Mouse (Mus musculus) retina, adult 2 months (tissue): Measurements from ENCODE around the gene Gm20696.

Source experiments
- DNase-seq: peaks from one replicate; pipeline ENCODE4 v3.0.0-alpha.2; 2012; ENCODE audit warnings: low read depth, low spot score

Gene Gm20696

DNA sequence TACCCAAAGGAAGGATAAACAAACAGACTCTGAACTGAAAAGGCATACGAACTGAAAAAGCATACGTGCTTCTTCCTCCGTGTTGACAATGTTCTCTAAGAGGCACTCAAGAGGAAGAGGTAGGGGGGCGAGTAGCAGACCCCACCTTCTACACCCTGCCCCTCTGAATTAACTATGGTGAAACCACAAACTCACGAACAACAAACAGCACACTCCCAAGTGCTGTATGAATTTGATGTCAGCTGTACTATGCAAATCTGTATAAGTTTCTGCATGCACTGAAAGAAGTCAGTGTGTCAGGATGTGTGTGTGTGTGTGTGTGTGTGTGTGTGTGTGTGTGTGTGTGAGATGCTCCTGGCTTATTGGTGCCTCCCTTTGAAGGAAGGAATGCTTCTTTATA, 271.8 kb downstream of the Gm20696 start:
- DNase-seq = no peak

DNA sequence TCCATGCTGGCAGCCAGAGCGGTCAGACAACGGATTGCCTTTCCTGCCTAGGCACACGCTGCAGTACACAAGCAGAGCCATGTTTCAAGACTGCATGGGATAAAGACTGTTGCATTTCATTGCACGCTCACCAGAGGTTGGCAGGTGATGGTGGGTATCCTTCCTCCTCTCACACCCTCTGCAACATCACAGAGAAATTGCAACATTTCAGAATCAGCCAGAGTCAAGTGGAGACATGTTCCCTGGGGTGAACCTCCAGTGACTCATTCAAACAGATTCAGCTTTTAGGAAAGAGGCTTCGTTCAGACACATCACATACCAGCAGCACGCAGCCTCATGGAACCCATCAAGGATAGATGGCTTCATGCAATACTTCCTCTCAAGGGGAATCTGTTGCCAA, 274.1 kb downstream of the Gm20696 start:
- no peak for DNase-seq

DNA sequence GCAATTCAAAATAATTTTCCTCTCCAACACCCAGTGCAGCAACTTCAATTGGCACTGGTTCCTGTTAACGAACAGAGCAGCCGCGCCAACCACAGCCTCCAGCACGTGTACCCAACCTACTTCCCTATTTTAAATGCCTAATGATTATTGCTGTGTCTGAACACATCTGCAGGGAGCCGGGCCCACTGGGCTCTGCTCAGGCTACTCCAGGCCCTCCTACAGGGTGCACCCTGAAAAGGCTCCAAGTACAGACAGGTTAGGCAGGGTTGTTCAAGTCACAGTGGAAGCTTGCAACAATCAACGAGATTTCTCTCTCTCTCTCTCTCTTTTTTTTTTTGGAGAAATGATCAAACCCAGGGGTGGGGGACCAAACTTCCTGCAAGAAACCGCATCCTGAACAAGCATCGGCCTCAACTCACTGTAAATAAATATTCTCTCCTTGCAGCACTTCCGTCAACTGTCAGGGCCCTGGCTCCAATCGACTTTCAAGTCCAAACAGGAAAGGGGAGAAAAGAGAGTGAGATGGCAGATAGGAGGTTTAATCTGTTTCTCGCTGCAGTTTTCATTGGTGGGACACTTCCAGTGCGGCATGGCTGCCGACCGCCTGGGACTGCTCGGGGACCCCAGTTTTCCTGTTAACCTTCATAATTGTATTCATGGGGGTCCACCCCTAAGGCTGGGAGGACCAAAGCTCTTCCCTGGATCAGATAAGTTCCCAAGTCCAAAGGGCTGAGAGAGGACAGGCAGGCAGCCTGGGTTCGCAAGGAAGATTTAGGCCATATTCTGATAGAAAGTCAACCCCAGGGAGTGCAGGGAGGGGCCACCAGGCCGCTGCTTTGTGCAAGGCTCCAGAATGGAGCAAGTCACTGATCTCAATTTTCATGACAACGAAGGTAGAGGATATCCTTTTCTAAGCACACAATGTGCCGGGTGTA, 277.6 kb downstream of the Gm20696 start:
- DNase-seq = no peak

DNA sequence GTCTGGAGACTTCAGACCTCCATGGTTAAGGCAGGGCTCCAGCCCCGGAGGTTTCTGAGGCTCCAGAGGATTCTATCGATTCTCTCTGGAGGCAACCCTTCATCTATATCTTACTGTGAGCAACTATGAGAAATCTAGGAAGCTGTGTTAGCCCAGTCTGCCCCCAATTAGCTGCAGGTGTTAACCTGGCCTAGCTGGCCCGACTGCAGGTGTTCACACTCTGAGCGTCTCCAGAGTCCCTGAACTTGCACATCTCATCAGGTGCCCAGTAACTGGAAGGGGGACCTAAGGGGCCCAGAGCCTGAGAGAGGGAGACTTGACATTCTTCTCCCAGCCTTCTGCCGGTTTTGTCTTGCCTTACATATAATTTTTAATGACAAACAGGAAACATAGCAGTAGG, 278.6 kb downstream of the Gm20696 start:
- DNase-seq = no peak

DNA sequence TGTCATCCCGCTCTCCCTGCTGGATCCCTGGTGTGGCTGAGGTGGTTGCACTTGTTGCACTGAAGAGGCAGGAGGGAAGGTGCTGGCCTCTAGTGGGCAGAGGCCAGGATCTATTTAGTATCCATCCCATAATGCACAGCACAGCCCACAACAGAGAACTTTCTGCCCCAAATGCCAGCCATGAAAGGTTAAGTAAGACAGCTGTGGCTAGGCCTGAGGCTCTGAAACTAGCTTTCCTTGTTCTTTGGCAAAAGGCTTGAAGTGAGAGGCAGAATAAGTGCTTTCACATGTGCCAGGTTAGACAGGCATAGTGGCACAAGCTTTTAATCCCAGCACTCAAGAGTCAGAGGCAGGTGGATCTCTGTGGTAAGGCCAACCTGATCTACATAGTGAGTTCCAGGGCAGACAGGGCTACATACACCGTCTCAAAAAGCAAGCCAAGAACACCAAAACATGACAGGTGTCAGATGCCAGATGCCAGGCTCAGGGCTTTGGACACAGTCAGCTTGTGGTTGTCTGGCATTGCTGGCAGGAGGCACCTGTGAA, 281.5 kb downstream of the Gm20696 start:
- DNase-seq = no peak

DNA sequence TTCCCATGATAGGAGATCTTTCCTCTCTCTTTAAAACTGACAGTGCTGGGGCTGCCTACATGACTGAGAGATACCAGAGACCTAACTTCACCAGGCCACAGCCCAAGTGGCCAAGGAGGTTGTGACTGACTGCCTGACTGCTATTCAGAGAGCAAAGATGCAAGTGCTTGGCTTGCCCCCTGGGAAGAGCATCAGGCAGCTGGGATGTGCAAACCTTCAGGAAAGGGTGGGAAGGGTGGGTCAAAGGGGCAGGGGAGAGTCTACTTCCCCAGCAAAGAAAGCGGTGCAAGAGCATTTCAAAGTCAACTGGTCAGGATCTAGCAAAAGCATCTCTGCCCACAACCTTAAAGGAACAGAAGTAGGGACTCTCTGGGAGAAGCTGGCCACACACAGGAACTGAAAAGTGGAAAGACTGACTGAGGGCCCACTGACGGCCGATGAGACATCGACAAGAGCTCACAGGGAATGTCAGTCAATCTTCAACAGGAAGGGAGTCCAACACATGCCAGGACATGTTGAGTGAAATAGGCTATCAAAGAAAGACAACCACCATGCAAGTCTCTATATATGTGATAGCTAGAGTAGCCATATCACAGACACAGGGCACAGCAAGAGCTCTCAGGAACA, 282.6 kb downstream of the Gm20696 start:
- no peak for DNase-seq

DNA sequence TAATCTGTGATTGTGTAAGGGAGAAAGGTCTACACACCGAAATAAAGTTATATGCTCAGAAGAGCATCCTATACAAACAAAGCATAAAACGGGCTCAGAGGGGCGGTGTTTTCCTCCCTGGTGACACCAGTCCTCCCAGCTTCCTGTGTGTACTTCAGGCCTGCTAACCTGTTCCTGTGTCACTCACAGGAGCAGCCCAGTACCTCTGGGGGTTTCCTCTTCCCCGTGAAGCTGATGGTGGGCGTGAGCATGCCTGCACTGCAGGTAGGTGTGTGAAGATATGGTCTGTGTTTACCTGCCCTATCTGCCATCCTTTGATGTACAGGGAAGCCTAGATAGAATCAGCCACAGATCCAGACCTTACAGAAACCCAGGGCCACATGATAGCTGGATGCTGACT, 286.5 kb downstream of the Gm20696 start:
- no peak for DNase-seq

DNA sequence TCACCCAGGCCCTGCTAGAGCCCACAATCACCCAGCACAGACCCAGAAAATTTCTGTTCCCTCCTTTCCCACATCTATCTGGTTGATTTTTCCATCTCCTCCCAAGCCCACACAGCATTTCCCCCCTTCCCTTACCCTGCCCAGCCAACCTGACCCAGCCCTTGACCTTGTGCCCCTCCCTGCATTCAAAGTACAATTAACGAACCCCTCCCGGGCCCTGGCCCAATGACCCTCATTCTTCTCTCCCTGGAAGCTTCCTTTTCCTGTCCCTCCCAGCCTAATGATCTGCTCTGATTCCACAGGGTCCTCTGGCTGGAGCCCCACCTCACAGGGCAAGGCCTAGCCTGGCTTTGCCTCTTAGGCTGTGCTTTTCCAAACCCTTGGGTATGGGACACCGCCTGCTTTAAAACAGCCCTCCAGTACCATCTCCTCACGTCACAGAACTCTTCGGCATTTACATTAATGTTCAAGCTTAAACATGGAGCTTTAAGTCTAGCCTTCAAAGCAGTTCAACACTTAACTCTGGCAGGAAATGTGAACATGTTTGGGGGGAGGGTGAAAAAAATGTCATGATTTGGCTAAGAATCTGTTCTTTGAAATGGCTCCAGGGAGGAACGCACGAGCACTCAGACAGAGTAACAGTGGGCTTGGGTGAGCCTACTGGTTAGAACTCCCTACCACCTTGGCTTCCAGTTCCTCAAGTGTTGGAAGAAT, 287.4 kb downstream of the Gm20696 start:
- DNase-seq = no peak

DNA sequence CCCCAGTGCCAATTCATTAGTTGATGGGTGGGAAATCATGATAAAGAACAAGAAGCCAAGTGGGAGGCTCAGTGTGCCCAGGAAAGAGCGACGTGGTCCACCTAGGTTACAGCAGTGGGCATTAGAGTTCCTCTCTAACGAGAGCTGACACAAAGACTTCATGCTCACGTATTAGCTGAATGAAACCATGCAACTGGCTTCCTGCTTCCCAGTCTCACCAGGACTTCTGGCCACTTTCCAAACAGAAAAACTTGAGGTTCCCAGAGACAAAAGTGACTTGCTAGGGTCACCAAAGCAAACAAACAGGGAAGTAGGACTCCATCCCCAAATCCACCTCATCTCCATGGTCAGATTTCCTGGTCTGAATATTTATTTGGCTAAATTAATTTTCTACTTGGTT, 288.9 kb downstream of the Gm20696 start:
- DNase-seq = no peak

DNA sequence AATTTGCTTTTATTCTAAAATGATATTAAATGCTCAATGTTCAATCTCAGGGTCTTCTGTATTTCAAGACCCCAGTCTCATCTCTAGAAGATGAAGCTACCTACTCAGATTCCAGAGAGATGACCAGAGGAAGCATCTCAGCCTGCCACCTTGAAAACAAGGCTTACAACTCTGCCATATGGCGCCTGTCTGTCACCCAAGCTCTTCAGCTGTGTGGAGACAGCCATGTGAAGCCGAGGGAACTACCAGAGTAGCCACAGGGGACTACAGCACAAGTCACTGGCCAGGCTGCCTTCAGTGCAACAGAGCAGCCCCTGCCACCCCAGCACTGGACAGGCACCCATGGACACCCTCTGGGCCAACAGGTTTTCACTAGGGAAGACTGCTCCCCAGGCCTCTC, 289.5 kb downstream of the Gm20696 start:
- DNase-seq = no peak

DNA sequence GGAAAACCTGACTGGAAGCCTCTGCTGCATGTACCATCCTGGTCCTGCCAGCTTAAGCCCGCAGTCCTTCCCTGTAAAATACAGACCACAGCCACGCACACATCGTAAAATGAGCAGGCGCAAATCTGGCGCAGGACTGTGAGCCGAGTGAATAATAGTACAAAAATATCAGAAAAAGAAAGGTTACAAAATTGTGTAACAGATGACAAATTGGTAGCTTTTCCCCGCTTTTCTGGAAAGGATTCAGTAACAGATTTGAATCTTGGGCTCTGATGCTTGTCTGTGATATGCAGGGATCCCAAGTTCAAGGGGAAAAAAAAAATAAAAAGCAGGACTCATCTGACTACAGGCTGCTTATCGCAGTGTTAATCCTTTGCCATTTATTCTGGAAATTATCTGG, 289.9 kb downstream of the Gm20696 start:
- DNase-seq = no peak

DNA sequence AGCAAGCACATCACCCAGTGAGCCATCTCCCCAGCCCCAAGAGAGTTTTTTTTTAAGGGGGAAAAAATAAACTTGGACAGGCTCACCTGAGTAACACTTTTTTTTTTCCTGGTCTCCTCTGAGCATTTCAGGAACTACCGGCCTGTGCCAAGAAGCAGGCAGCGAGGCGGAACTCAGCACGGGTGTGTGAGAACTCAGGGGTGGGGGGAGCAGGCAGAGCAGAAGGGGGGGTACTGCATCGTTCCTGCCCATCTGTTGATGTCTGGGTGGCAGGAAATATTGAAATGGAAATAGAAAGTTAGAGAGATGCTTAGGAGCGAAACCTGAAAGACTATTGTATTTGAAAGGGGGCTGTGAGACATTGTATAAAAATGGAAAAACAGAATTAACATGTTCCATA, 290.7 kb downstream of the Gm20696 start:
- DNase-seq = no peak

DNA sequence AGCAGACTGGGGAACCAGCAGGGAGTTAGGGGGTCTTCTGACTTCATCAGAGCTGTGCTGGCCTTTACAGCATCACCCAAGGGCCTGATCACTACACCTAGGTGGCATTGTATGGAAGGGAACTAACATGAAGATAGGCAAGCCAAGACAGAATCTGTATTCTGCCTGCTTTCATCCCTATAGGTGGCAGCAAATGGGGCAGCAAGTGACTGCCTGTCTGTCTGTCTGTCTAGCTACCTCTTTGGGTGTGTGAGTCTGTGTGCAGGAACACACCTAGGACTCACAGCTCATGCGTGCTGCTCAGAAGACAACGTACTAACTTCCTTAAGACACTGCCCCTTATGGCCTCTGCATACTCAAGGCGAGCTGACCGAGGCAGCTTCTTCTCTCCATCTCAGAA, 291.2 kb downstream of the Gm20696 start:
- no peak for DNase-seq

DNA sequence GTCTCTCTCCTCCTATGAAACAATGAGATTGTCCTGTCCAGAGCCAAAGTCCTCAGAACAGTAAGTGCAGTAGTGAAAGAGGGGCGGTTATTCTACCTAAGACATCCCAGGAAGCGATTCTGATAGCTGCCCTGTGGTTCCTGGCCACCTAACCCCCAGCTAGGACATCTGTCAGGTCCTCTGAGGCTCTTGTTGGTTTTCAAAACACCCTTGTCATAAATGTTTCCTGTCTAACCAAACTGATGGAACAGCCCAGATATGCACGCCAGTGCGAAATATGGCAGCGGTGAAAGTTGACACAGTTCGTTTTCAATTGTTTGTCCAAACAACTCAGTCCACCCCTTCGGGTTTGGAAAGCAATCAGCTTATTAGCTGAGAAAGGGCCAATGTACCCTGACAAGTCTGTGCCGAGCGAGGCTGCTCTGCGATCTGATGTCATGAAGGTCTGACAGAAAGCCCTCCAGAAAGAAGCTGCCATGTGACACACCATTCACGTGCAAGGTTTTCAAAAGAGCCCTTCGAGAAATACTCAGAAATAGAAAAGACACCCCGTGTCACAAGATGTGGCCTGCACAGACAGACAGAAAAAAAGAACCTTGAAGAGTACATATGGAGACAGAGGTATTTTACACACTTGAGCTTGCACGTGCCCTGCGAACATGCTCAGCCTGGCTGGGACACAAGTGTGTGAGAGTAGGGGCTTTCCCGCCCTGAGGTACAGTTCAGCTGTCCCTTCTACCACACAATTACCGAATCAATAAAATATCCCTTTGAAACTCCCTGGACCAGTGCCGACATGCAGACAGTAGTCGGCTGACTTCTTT, 291.9 kb downstream of the Gm20696 start:
- no peak for DNase-seq

DNA sequence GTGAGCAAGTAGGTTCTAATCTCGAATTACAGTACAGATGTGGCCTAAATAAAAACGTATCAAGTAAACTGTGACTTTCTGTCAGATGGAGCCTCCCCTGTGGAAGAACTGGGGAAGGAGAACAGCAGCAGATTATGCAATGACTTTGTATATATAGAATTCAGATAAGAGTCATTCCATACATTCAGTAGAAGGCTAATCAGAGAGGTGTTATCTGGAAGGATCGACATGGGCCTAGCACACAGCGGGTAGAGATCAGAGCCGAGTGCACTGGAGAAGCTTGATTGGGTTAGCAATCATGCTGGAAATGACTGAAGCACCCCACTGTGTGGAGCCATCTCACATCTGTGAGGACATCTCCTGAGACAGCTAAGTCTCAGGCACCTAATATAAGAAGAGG, 294.2 kb downstream of the Gm20696 start:
- no peak for DNase-seq

DNA sequence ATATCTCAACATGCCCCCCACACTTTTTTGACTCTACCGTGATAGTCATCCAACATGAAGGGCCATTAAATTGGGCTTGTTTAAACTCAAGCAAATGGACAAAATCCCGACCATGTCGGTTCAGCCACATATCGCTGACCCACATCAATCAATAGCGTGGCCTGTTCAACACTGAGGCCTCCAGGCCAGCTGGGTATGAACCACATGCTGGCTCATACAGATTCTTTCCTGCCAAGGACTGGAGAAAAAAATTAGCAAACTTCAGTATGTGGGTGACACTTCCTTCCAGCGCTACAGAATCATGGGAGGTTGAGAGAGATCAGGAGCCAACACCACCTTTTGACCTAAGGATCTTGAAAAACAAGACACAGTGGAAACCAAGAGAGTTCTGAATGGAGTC, 294.6 kb downstream of the Gm20696 start:
- no peak for DNase-seq

DNA sequence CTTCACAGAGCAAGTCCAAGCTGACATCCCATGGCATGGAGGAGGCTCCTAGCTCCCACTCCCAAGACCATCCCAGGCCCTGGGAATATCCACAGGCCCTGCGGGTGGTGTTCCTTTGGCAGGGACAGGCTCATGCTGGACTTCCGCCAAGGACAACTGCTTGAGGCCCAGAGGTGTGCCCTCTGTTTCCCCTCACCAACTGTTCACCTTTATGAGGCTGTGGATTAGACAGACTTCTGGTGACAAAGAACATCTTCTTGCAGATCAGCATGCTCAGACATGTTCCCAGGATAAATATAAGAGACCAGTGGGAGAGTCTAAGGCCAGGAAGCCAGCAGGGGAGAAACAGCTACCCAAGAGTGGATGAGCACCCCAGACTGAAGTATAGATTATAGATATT, 296.7 kb downstream of the Gm20696 start:
- no peak for DNase-seq

DNA sequence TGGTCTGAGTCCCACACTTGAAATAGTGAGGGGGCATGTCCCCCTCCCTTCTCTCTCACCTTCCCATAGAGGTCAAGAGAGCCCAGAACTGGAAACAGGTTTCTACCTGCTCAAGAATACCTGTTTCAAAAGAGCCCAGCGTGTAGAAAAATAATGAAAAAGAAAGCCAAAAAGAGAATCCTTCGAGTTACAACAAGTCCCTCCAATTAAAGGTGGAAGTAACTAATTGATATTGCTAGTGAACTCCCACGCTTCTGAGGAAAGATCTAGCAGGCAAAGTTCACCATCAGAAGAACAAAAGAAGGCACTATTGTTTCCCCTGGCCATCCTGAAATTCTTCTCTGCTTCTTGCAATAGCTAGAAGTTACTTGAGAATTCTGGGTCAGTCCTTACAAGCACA, 297.4 kb downstream of the Gm20696 start:
- DNase-seq = no peak

DNA sequence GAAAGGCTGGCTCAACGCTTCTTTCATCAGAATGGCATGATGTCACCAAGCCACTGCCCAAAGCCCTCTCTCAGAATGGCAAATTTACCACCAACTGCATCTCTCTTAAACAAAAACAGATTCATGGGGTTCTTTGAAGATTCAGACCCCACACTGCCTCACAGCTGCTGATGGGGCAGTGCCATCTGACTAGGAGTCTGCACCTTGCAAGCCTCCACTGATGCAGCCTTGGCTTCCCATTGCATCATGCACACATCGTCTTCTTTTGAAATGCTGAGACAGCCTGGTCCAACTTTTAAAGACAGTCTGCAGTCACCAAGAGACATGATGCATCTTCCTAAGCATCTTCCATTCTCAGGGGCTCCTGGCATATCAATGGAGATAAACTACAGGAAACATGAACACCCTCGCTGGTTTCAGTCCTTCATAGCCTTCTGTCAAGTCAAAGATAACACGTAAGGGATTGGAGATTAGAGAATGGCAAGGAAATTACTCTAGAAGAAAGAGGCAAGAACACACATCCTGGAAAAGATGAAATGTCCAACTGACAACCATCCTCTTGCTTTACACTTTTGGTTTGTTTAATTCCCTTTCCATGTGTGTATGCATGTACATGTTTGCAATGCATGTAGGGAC, 298.4 kb downstream of the Gm20696 start:
- DNase-seq = no peak

DNA sequence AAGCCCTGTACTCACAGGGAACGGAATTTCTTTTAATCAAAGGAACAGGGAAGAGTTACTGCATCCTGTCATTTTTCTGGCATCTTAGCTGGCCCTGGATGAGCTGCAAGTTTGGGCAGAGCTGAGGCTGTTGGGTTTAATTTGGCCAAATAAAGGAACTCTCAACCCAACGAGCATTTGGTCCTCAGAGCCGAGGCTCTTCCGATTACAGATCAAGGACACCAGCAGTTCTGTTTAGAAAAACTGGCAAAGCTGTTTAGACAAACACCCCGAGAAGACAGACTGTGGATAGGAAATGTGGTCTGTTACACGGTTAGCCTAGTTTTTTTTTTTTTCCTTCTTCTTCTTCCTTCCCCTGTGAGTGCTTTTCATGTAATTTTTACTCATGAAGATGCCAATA, 302.1 kb downstream of the Gm20696 start:
- no peak for DNase-seq

DNA sequence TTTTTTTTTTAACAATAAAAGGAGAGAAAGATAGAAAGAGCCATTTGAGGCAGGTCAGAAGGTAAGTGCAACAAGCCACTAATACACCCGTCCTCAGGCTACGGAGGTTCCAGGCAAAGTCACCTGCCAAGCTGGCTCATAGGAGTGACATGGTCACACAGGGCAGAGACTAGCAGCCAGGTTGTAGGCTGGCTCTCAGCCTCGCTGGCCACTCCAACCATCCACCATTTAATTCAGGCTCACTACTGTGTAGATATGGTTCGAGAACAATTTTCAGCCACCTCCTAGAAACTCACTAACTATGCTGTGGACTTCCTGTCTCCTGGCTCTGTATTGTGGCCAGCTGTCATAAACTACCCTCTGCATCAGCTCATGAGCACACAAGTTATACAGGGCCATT, 306.0 kb downstream of the Gm20696 start:
- DNase-seq = no peak
